Mouse (Mus musculus): ENCODE results near the gene Bbs9. TPM values are rescaled to one million over a fixed set of nuclear protein-coding genes. Genes with fewer than 3 reads are reported as not detected.
A peak's percentile ranks its signal among the peaks of the same experiment; 100 is the strongest.

Gene Bbs9
- polyA plus RNA-seq, 1 experiment: 2.3 TPM

DNA sequence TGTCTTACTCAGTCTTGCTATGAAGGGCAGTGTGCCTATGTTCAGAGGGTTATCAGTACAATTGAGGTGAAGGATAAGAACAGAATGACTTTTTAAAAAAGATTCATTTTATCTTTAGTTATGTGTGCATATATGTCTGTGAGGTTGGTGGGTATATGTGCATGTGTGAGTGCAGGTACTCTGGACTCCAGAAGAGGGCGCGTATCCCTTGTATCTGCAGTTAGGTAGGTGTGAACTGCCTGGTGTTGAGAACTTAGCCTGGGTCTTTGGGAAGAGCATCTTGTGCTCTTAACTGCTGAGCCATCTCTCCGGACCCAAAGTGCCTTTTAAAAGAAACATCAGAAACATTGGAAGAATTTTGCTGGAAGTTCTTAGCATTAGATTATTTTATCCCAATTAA, 172.6 kb downstream of the Bbs9 start:
- TF ChIP-seq FLI1 (IDR thresholded peaks at IDR 0.05; ENCODE audit: low read length) (no peak), GATA1 (IDR thresholded peaks at IDR 0.05; ENCODE audit: borderline replicate concordance, low read length) (no peak)
- Histone ChIP-seq H3K9me3 (peaks cover 3% of the 10 kb centered on the region; the same call in 1 of the 2 replicates), H3K36me3 (replicated peaks; ENCODE audit: low read length) (peaks cover 5% of the 10 kb centered on the region), H3K27me3 (replicated peaks) (no peaks in the 10 kb centered on the region), H3K4me1 (peaks cover 8% of the 10 kb centered on the region), H3K4me3 (replicated peaks) (no peak overlapping the region)

DNA sequence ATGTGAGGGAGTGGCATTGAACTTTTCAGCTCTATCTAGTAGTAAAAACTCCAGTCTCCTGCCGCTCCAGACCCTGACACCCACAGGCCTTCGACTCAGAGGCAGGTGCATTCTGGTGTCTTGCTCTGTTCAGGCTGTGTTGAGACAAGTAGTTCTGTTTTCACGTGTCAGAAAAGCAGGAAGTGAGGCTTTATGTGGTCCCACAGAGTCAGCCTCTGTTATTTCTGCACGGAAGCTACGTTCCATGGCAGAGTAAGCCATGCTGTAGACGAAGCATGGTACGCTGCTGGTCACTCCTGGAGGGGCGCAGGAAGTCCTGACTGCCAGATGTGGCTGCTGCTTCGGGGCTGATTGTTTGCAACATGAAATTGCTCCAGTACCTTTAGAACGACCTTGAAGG, 174.1 kb downstream of the Bbs9 start:
- TF ChIP-seq FLI1 (IDR thresholded peaks at IDR 0.05; ENCODE audit: low read length) (no peak), GATA1 (IDR thresholded peaks at IDR 0.05; ENCODE audit: borderline replicate concordance, low read length) (no peak)
- peak overlapping the region; percentile 79 for H3K4me3 ChIP-seq (replicated peaks)
- H3K27me3 ChIP-seq (replicated peaks): no peaks in the 10 kb centered on the region
- peaks cover 3% of the 10 kb centered on the region; the same call in 1 of the 2 replicates for H3K9me3 ChIP-seq
- H3K36me3 ChIP-seq (replicated peaks; ENCODE audit: low read length): peaks cover 5% of the 10 kb centered on the region
- H3K4me1 ChIP-seq: peaks cover 15% of the 10 kb centered on the region

DNA sequence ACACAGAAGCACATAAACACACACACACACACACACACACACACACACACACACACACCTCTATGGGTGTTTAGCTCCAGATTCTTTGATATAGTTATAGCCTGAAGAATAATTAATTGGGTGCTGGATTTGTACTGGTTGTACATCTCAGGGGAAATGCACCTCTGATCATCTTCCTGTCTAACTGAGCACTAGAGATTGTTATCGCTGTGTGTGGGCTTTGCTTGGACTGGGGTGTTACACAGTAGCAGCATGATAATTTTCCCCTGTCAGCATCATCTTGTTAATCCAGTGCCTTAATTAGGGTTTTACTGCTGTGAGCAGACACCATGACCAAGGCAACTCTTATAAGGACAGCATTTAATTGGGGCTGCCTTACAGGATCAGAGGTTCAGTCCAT, 175.3 kb downstream of the Bbs9 start:
- Histone ChIP-seq H3K27me3 (replicated peaks) (no peaks in the 10 kb centered on the region), H3K36me3 (replicated peaks; ENCODE audit: low read length) (peaks cover 5% of the 10 kb centered on the region), H3K4me3 (replicated peaks) (no peak overlapping the region), H3K9me3 (peaks cover 3% of the 10 kb centered on the region; the same call in 1 of the 2 replicates), H3K4me1 (peaks cover 12% of the 10 kb centered on the region)
- TF ChIP-seq FLI1 (IDR thresholded peaks at IDR 0.05; ENCODE audit: low read length): no peak
- TF ChIP-seq GATA1 (IDR thresholded peaks at IDR 0.05; ENCODE audit: borderline replicate concordance, low read length): no peak

DNA sequence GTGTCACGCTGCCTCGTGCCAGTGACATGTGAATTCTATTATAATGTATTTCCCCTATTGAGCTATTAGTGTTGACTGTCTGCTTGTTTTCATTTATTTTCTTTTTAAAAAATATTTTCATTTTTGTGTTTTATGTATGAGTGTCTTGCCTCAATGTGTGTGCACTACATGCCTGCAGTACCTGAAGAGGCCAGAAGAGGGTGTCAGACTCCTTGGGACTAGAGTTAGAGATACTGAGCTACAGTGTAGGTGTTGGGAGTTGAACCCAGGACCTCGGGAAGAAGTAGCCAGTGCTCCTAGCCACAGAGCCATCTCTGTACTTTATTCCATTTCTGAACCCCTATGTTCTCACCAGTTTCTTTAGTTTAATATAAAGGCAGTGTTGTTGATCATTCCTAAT, 176.1 kb downstream of the Bbs9 start:
- TF ChIP-seq GATA1 (IDR thresholded peaks at IDR 0.05; ENCODE audit: borderline replicate concordance, low read length): no peak
- TF ChIP-seq FLI1 (IDR thresholded peaks at IDR 0.05; ENCODE audit: low read length): no peak
- H3K9me3 ChIP-seq: peaks cover 3% of the 10 kb centered on the region; the same call in 1 of the 2 replicates
- H3K4me3 ChIP-seq (replicated peaks): no peak overlapping the region
- H3K27me3 ChIP-seq (replicated peaks): no peaks in the 10 kb centered on the region
- peaks cover 5% of the 10 kb centered on the region for H3K36me3 ChIP-seq (replicated peaks; ENCODE audit: low read length)
- peaks cover 12% of the 10 kb centered on the region for H3K4me1 ChIP-seq

DNA sequence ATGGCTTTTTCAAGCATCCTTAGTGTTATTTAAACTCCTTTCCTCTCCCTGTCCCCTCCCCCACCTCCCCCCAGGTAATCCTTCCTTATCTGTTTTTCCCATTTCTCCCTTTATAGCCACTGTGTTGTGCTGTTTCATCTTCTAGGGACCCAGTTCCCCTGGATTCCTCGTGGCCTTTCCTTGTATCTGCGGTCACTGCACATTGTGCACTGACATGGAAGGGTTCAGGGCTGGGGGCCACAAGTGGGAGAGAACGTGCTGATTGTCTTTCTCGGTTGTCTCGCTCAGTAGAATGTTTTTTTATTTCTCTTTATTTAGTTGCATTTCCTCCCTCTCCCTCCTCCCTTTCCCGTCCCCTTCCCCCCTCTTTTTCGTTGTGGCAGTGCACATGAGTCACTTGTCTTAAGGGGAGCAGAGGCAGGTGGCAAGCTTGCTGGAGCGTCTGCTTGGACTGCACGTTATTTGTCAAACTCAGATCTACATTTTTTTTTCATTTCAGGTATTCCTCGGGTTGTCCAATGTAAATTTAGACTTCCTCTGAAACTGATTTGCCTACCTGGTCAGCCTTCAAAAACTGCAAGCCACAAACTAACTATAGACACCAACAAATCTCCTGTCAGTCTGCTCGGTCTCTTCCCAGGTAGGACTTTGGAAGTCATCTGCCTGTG, 179.3 kb downstream of the Bbs9 start:
- Histone ChIP-seq H3K4me3 (replicated peaks) (no peak overlapping the region), H3K36me3 (replicated peaks; ENCODE audit: low read length) (peaks cover 2% of the 10 kb centered on the region), H3K4me1 (peaks cover 8% of the 10 kb centered on the region), H3K27me3 (replicated peaks) (no peaks in the 10 kb centered on the region), H3K9me3 (no peaks in the 10 kb centered on the region)
- TF ChIP-seq GATA1 (IDR thresholded peaks at IDR 0.05; ENCODE audit: borderline replicate concordance, low read length) (no peak), FLI1 (IDR thresholded peaks at IDR 0.05; ENCODE audit: low read length) (no peak)

DNA sequence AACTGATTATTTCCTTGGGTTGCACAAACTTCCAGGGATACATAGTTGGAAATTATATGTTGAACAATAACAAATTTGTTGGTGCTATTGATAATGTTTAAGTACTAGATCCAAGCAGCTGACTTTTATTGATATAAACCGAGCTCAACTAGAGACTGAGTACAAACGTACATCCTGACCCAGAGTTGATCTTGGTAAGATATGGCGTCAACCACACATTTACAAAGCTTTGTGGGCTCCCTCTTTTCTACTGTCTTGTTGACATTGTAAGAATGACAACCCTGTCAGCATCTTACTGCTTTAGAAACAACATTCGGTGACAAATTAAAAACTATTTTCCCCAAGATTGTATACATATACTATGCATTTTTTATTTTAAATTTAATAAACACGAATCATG, 181.7 kb downstream of the Bbs9 start:
- H3K4me1 ChIP-seq: peaks cover 10% of the 10 kb centered on the region; the same call in 1 of the 2 replicates
- H3K27me3 ChIP-seq (replicated peaks): no peaks in the 10 kb centered on the region
- no peaks in the 10 kb centered on the region for H3K36me3 ChIP-seq (replicated peaks; ENCODE audit: low read length)
- TF ChIP-seq GATA1 (IDR thresholded peaks at IDR 0.05; ENCODE audit: borderline replicate concordance, low read length) (no peak), FLI1 (IDR thresholded peaks at IDR 0.05; ENCODE audit: low read length) (no peak)
- H3K4me3 ChIP-seq (replicated peaks): no peak overlapping the region
- H3K9me3 ChIP-seq: no peaks in the 10 kb centered on the region

DNA sequence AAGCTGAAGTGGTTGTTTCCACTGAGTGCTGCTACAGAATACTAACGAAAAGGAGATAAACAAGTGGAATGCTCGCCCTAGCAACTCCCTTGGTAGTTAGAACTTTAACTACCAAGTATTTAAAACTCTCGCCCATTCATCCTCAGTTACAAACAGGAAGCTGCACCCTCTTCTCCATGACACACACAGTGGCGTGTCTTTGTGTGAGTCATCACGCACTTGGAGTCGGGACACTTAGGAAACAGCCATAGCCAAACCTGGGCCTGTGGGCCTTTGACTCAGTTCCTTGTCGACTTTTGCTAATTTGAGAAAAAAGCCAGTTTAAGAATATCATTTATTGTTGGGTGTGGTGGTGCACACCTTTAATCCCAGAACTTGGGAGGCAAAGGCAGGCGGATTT, 189.6 kb downstream of the Bbs9 start:
- Histone ChIP-seq H3K4me1 (peaks cover 27% of the 10 kb centered on the region), H3K36me3 (replicated peaks; ENCODE audit: low read length) (no peaks in the 10 kb centered on the region), H3K27me3 (replicated peaks) (no peaks in the 10 kb centered on the region), H3K4me3 (replicated peaks) (no peak overlapping the region), H3K9me3 (no peaks in the 10 kb centered on the region)
- TF ChIP-seq GATA1 (IDR thresholded peaks at IDR 0.05; ENCODE audit: borderline replicate concordance, low read length): no peak
- TF ChIP-seq FLI1 (IDR thresholded peaks at IDR 0.05; ENCODE audit: low read length): no peak

DNA sequence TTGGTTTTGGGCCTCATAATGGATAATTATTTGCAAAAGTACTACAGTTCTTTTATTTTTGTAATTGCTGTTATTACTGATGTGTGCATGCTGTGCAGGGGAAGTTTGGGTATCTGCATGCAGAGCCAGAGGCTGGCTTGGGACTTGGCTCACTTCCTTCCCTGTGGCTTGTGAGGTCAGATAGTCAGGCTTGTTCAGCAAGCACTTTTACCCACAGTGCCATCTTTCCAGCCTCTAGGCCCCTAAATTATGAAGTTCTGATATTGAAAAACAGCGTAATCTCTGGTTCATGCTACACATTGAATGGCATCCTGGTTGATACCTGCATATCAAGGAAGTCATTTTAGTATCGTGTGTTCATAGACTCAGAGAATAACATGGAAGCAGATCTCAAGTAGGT, 197.4 kb downstream of the Bbs9 start:
- Histone ChIP-seq H3K9me3 (no peaks in the 10 kb centered on the region), H3K4me1 (peaks cover 66% of the 10 kb centered on the region), H3K4me3 (replicated peaks) (peak overlapping the region; percentile 62), H3K27me3 (replicated peaks) (no peaks in the 10 kb centered on the region), H3K36me3 (replicated peaks; ENCODE audit: low read length) (no peaks in the 10 kb centered on the region)
- TF ChIP-seq FLI1 (IDR thresholded peaks at IDR 0.05; ENCODE audit: low read length): no peak
- TF ChIP-seq GATA1 (IDR thresholded peaks at IDR 0.05; ENCODE audit: borderline replicate concordance, low read length): no peak

DNA sequence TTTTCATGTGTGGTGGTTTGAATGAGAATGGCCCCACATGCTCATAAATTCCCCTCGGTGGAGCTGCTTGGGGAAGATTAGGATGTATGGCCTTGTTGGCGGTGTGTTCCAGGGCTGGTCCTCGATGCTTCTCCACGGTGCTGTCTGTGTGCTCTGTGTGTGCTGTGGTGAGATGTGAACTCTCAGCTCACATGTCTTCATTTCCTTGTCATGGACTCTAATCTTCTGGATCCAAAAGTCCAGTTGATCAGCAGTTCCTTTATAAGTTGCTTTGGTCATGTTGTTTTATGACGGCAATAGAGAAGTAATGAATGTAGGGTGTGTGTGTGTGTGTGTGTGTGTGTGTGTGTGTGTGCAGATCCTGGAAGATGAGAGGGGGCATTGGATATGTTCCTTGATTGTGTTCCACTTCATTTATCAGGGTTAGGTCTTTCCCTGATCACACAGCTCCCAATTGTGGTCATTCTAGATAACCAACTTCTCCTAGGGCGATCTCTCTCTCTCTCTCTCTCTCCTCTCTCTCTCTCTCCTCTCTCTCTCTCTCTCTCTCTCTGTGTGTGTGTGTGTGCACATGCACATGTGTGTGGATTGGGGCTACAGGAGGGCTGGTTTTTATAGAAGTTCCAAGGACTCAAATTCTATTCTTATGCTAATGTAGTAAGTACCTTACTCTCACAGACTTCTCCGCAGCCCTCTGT, 201.8 kb downstream of the Bbs9 start:
- Histone ChIP-seq H3K27me3 (replicated peaks) (no peaks in the 10 kb centered on the region), H3K4me1 (peaks cover 55% of the 10 kb centered on the region), H3K9me3 (no peaks in the 10 kb centered on the region)

DNA sequence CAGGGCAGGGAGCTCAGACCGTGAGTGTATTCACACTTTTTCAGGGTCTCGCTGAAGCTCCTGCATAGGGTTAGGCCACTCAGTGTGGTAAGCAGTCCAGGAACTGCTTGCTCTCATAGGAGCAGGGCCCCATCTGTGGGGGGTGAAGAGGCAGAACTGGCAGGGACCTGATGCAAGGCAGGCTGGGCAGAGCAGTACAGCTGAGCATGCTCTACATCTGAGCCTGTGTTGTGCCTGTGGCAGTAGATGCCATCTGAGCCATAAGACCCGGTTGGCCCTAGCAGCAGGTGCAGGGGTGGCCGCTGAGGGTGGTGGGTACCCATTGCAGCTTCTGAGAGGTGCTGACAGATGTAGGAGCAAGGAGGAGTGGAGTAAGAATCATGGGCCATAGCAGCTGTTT, 202.5 kb downstream of the Bbs9 start:
- Histone ChIP-seq H3K27me3 (replicated peaks) (no peaks in the 10 kb centered on the region), H3K4me3 (replicated peaks) (peak overlapping the region; percentile 48), H3K4me1 (peaks cover 48% of the 10 kb centered on the region), H3K36me3 (replicated peaks; ENCODE audit: low read length) (no peaks in the 10 kb centered on the region), H3K9me3 (no peaks in the 10 kb centered on the region)
- TF ChIP-seq FLI1 (IDR thresholded peaks at IDR 0.05; ENCODE audit: low read length): no peak
- TF ChIP-seq GATA1 (IDR thresholded peaks at IDR 0.05; ENCODE audit: borderline replicate concordance, low read length): no peak

More for the DNA sequence above, 201.8 kb downstream of the Bbs9 start:
- TF ChIP-seq GATA1 (IDR thresholded peaks at IDR 0.05; ENCODE audit: borderline replicate concordance, low read length): no peak
- H3K36me3 ChIP-seq (replicated peaks; ENCODE audit: low read length): no peaks in the 10 kb centered on the region
- H3K4me3 ChIP-seq (replicated peaks): no peak overlapping the region
